Comparison of ENCODE assay signal across 14 mouse cellular contexts in genomic region chr8:87723015-87723414, GRCm38 (mm10).
DNase-seq lines count a peak whose midpoint lies in the region; ATAC-seq and TF ChIP-seq lines count a peak whose summit lies in the region.
"Had no signal": no experiment of that assay in that cellular context is flagged by ENCODE, and none has a peak within 500 bp of the region (broad histone marks: within the 10 kb centered on the region; RNA-seq: fewer than 3 reads in every experiment).

No protein-coding gene starts in this region.

- peaks cover 7% of the 10 kb centered on the region; the same call in 1 of the 2 replicates for H3K4me1 ChIP-seq in forebrain, embryonic 11.5 days (replicated peaks; ENCODE audit: control insufficient read depth, insufficient read depth, low read length)
- H3K4me1 ChIP-seq in forebrain, embryonic 15.5 days: peaks cover 23% of the 10 kb centered on the region
- no peaks in the 10 kb centered on the region for H3K4me1 ChIP-seq in lung, postnatal 0 days (ENCODE audit: insufficient read depth, low read depth, low read length)
- H3K4me1 ChIP-seq in hindbrain, embryonic 13.5 days (replicated peaks): peaks cover 76% of the 10 kb centered on the region
- peaks cover 41% of the 10 kb centered on the region for H3K4me1 ChIP-seq in midbrain, embryonic 16.5 days (ENCODE audit: control insufficient read depth, insufficient read depth, low read length)

- no peak for ATAC-seq in forebrain, embryonic 11.5 days (replicated peaks; ENCODE audit: low FRiP score)
- no peak for ATAC-seq in forebrain, embryonic 15.5 days (replicated peaks)
- ATAC-seq in lung, postnatal 0 days: no peak
- ATAC-seq in hindbrain, embryonic 13.5 days (ENCODE audit: low FRiP score): no peak
- ATAC-seq in midbrain, embryonic 16.5 days: no peak
- ATAC-seq: forebrain, embryonic 16.5 days had no signal

- H3K27me3 ChIP-seq in forebrain, embryonic 11.5 days (ENCODE audit: control insufficient read depth, insufficient read depth, low read length): no peaks in the 10 kb centered on the region
- no peaks in the 10 kb centered on the region for H3K27me3 ChIP-seq in forebrain, embryonic 15.5 days
- H3K27me3 ChIP-seq in lung, postnatal 0 days (replicated peaks; ENCODE audit: insufficient read depth, low read length): no peaks in the 10 kb centered on the region
- no peaks in the 10 kb centered on the region for H3K27me3 ChIP-seq in hindbrain, embryonic 13.5 days
- no peaks in the 10 kb centered on the region for H3K27me3 ChIP-seq in midbrain, embryonic 16.5 days (ENCODE audit: control insufficient read depth, insufficient read depth, low read depth, low read length)
- H3K27me3 ChIP-seq: CH12.LX had no signal

- no peak overlapping the region for H3K4me3 ChIP-seq in forebrain, embryonic 11.5 days (ENCODE audit: low read depth, low read length)
- no peak overlapping the region for H3K4me3 ChIP-seq in forebrain, embryonic 15.5 days
- no peak overlapping the region for H3K4me3 ChIP-seq in lung, postnatal 0 days (ENCODE audit: low read depth, low read length)
- no peak overlapping the region for H3K4me3 ChIP-seq in hindbrain, embryonic 13.5 days
- no peak overlapping the region for H3K4me3 ChIP-seq in midbrain, embryonic 16.5 days (ENCODE audit: low read depth, low read length)

- WGBS in forebrain, embryonic 11.5 days: 71% methylated on average over 8 of the region's 8 CpGs
- WGBS in forebrain, embryonic 15.5 days: 59% methylated on average over 8 of the region's 8 CpGs
- 60% methylated on average over 8 of the region's 8 CpGs for WGBS in lung, postnatal 0 days
- WGBS in hindbrain, embryonic 13.5 days: 68% methylated on average over 8 of the region's 8 CpGs
- 53% methylated on average over 8 of the region's 8 CpGs for WGBS in midbrain, embryonic 16.5 days

- H3K27ac ChIP-seq in forebrain, embryonic 11.5 days (ENCODE audit: low read depth, low read length): peak overlapping the region; percentile 41; the same call in 1 of the 2 replicates
- no peak overlapping the region for H3K27ac ChIP-seq in forebrain, embryonic 15.5 days (replicated peaks)
- H3K27ac ChIP-seq in lung, postnatal 0 days (ENCODE audit: low read length): no peak overlapping the region
- peak overlapping the region; percentile 62 for H3K27ac ChIP-seq in hindbrain, embryonic 13.5 days
- peak overlapping the region; percentile 35; the same call in 1 of the 2 replicates for H3K27ac ChIP-seq in midbrain, embryonic 16.5 days (ENCODE audit: low read length)

- no peak overlapping the region for H3K4me2 ChIP-seq in forebrain, embryonic 11.5 days (ENCODE audit: low read depth, low read length, severe bottlenecking)
- H3K4me2 ChIP-seq in forebrain, embryonic 15.5 days (replicated peaks): no peak overlapping the region
- no peak overlapping the region for H3K4me2 ChIP-seq in lung, postnatal 0 days (replicated peaks; ENCODE audit: low read depth, low read length)
- H3K4me2 ChIP-seq in hindbrain, embryonic 13.5 days: no peak overlapping the region
- H3K4me2 ChIP-seq in midbrain, embryonic 16.5 days (ENCODE audit: low read length): no peak overlapping the region

- TF ChIP-seq CTCF in lung, postnatal 0 days (IDR thresholded peaks at IDR 0.05): no peak

- no peak for DNase-seq in forebrain, embryonic 11.5 days (ENCODE audit: low spot score)
- peak; percentile 23 for DNase-seq in lung, postnatal 0 days (ENCODE audit: low spot score)
- no peak for DNase-seq in lung, postnatal 14 days
- DNase-seq in adrenal gland, adult 2 months: no peak
- DNase-seq in urinary bladder, postnatal 14 days (ENCODE audit: low spot score): no peak
- DNase-seq: adrenal gland, postnatal 25 days; cerebellum, adult 9-11 months; kidney, adult 2 months; lung, postnatal 36 days had no signal

- no peak for TF ChIP-seq EP300 in lung, postnatal 0 days (IDR thresholded peaks at IDR 0.05)

- H3K9ac ChIP-seq in forebrain, embryonic 11.5 days (ENCODE audit: low read length): no peak overlapping the region
- no peak overlapping the region for H3K9ac ChIP-seq in forebrain, embryonic 15.5 days (replicated peaks)
- no peak overlapping the region for H3K9ac ChIP-seq in lung, postnatal 0 days (replicated peaks; ENCODE audit: low read depth)
- H3K9ac ChIP-seq in hindbrain, embryonic 13.5 days: no peak overlapping the region
- no peak overlapping the region for H3K9ac ChIP-seq in midbrain, embryonic 16.5 days (ENCODE audit: low read depth, low read length)

- no peaks in the 10 kb centered on the region for H3K36me3 ChIP-seq in forebrain, embryonic 11.5 days (ENCODE audit: control insufficient read depth, insufficient read depth, low read length)
- H3K36me3 ChIP-seq in forebrain, embryonic 15.5 days: no peaks in the 10 kb centered on the region
- H3K36me3 ChIP-seq in lung, postnatal 0 days (ENCODE audit: insufficient read depth, low read length): no peaks in the 10 kb centered on the region
- H3K36me3 ChIP-seq in hindbrain, embryonic 13.5 days: no peaks in the 10 kb centered on the region
- H3K36me3 ChIP-seq in midbrain, embryonic 16.5 days (ENCODE audit: control insufficient read depth, insufficient read depth, low read length): no peaks in the 10 kb centered on the region

- no peaks in the 10 kb centered on the region for H3K9me3 ChIP-seq in forebrain, embryonic 11.5 days (ENCODE audit: control insufficient read depth, low read length)
- no peaks in the 10 kb centered on the region for H3K9me3 ChIP-seq in forebrain, embryonic 15.5 days
- no peaks in the 10 kb centered on the region for H3K9me3 ChIP-seq in lung, postnatal 0 days (ENCODE audit: low read length)
- H3K9me3 ChIP-seq in hindbrain, embryonic 13.5 days: no peaks in the 10 kb centered on the region
- H3K9me3 ChIP-seq in midbrain, embryonic 16.5 days (replicated peaks; ENCODE audit: control insufficient read depth, low read length, poor library complexity, severe bottlenecking): no peaks in the 10 kb centered on the region

Comparison
In these comparisons a context has a peak if more than half of its experiments do, and no peak if none do; other contexts are left out.
1. H3K27ac ChIP-seq: peak in forebrain, embryonic 11.5 days (single experiment), hindbrain, embryonic 13.5 days (single experiment) and midbrain, embryonic 16.5 days (single experiment); none in forebrain, embryonic 15.5 days (single experiment) and lung, postnatal 0 days (single experiment).